Mouse (Mus musculus) forebrain, embryonic 11.5 days (tissue): ENCODE measurements at regions not wholly inside any gene's neighbourhood (a gene's known extent, or its start where the extent isn't known, plus 50 kb on each side); places are given as distances from the start of the nearest gene placed in this dataset.

Experiments used
- ATAC-seq: fragments of 200-750 bp; cut with Nextera tagmentation; replicated peaks from 2 replicates; pipeline ENCODE4 v1.8.0; 2017; ENCODE audit warnings: moderate TSS enrichment; ENCODE audit not compliant: low FRiP score
- DNase-seq: peaks from one replicate; pipeline ENCODE4 v3.0.0-alpha.2; 2017; ENCODE audit warnings: low spot score
- H3K27ac ChIP-seq: fragments of 300-500 bp; sonication (generic); 2 replicates; pipeline ENCODE4 v1.5.1; 2014; ENCODE audit warnings: low read depth, low read length
- H3K27me3 ChIP-seq: fragments of 300-500 bp; sonication (generic); 2 replicates; pipeline ENCODE4 v1.6.1; 2014; ENCODE audit warnings: mild to moderate bottlenecking, low read length, mixed read lengths; ENCODE audit not compliant: control insufficient read depth, insufficient read depth
- H3K36me3 ChIP-seq: fragments of 300-500 bp; sonication (generic); 2 replicates; pipeline ENCODE4 v1.6.1; 2014; ENCODE audit warnings: mild to moderate bottlenecking, low read length, moderate library complexity, mixed read lengths; ENCODE audit not compliant: control insufficient read depth, insufficient read depth
- H3K4me1 ChIP-seq: fragments of 300-500 bp; sonication (generic); replicated peaks from 2 replicates; pipeline ENCODE4 v1.6.1; 2014; ENCODE audit warnings: low read length, mixed read lengths; ENCODE audit not compliant: control insufficient read depth, insufficient read depth
- H3K4me2 ChIP-seq: fragments of 300-500 bp; sonication (generic); 2 replicates; pipeline ENCODE4 v1.6.1; 2014; ENCODE audit warnings: low read depth, mild to moderate bottlenecking, low read length, moderate library complexity, mixed read lengths; ENCODE audit not compliant: severe bottlenecking
- H3K4me3 ChIP-seq: fragments of 300-500 bp; sonication (generic); 2 replicates; pipeline ENCODE4 v1.5.1; 2014; ENCODE audit warnings: low read depth, low read length
- H3K9ac ChIP-seq: fragments of 300-500 bp; sonication (generic); 2 replicates; pipeline ENCODE4 v1.6.1; 2014; ENCODE audit warnings: low read length
- H3K9me3 ChIP-seq: fragments of 300-500 bp; sonication (generic); 2 replicates; pipeline ENCODE4 v1.6.1; 2016; ENCODE audit warnings: low read length, mixed read lengths; ENCODE audit not compliant: control insufficient read depth
- WGBS: fragments of 180-500 bp; shearing (Covaris S2); extraction: QIAGEN DNeasy Blood & Tissue Kit; methylation state at CpG from one replicate; pipeline ENCODE4 v1.1.7; 2014; 5-methylcytosine and 5-hydroxymethylcytosine counted together

DNA sequence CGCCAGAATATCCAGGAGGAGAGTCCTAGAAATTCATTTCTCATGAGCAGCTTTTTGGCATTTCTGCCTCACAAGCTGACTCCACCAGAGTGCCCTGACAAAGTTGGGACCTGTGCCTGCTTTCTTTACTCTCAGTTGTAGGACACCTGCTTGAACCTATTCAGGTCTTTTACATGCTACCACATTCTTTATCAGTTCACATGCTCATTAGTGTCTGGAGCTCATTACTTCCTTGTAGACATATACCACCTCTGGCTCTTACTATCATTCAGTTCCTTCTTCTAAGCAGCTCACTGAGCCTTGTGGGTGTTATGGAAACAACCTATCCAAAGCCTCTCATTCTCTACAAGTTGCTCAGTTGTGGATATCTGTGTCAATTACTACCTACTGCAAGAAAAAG is 363.4 kb upstream of the Gm5150 start:
- no peak for ATAC-seq
- Histone ChIP-seq H3K4me3 (no peak overlapping the region), H3K4me2 (no peak overlapping the region), H3K9ac (no peak overlapping the region), H3K9me3 (no peaks in the 10 kb centered on the region), H3K27me3 (no peaks in the 10 kb centered on the region), H3K4me1 (no peaks in the 10 kb centered on the region), H3K36me3 (no peaks in the 10 kb centered on the region), H3K27ac (no peak overlapping the region)
- DNase-seq = no peak
- WGBS = no CpG with 5 or more reads among the region's 1 CpGs

GRCm38 (mm10) chr3:16363134-16363533 is 356.9 kb upstream of the Gm5150 start:
- H3K9ac ChIP-seq = no peak overlapping the region
- no peak overlapping the region for H3K4me2 ChIP-seq
- H3K27me3 ChIP-seq = no peaks in the 10 kb centered on the region
- DNase-seq (no peak), ATAC-seq (no peak)
- H3K4me1 ChIP-seq = no peaks in the 10 kb centered on the region
- no peaks in the 10 kb centered on the region for H3K9me3 ChIP-seq
- H3K4me3 ChIP-seq = no peak overlapping the region
- WGBS = 83% methylated on average over 3 of the region's 3 CpGs
- no peaks in the 10 kb centered on the region for H3K36me3 ChIP-seq
- no peak overlapping the region for H3K27ac ChIP-seq

GRCm38 (mm10) chr3:16358999-16359398 is 352.8 kb upstream of the Gm5150 start:
- H3K4me1 ChIP-seq = no peaks in the 10 kb centered on the region
- no peak overlapping the region for H3K27ac ChIP-seq
- no peak for ATAC-seq
- H3K27me3 ChIP-seq = no peaks in the 10 kb centered on the region
- no peak overlapping the region for H3K4me2 ChIP-seq
- H3K4me3 ChIP-seq = no peak overlapping the region
- no peaks in the 10 kb centered on the region for H3K36me3 ChIP-seq
- H3K9me3 ChIP-seq = no peaks in the 10 kb centered on the region
- no peak for DNase-seq
- no peak overlapping the region for H3K9ac ChIP-seq

GRCm38 (mm10) chr3:16330750-16331149 is 324.5 kb upstream of the Gm5150 start:
- no peak overlapping the region for H3K4me2 ChIP-seq
- H3K36me3 ChIP-seq = no peaks in the 10 kb centered on the region
- no peaks in the 10 kb centered on the region for H3K9me3 ChIP-seq
- H3K4me3 ChIP-seq = no peak overlapping the region
- ATAC-seq (no peak), DNase-seq (no peak)
- H3K9ac ChIP-seq = no peak overlapping the region
- no peak overlapping the region for H3K27ac ChIP-seq
- H3K27me3 ChIP-seq = no peaks in the 10 kb centered on the region
- H3K4me1 ChIP-seq = no peaks in the 10 kb centered on the region

DNA sequence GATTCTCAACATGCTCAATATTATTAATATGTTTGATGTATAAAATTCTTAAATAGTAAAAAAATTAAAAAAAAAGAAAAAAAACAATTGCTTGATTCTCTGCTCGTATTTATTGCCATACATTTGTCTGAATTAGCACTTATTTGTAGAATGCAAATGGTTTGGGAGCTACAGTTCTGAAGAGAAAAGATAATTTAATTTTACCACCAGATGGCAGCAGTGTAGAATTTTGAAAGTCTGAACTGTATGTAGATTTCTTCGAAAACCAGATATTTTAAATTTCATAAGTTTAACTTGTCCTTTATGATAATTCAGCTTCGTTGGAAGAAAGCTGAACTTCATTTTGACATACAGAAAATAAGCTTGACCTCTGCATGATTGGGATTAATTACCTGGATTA is 304.6 kb upstream of the Gm5150 start:
- DNase-seq (no peak), ATAC-seq (0 out of 2 replicates have a peak, but pooled peaks have one; percentile 55)
- Histone ChIP-seq H3K9ac (no peak overlapping the region), H3K4me1 (no peaks in the 10 kb centered on the region), H3K4me2 (no peak overlapping the region), H3K27ac (no peak overlapping the region), H3K9me3 (no peaks in the 10 kb centered on the region), H3K36me3 (no peaks in the 10 kb centered on the region), H3K27me3 (no peaks in the 10 kb centered on the region), H3K4me3 (no peak overlapping the region)
- 45% methylated on average over 3 of the region's 3 CpGs for WGBS

GRCm38 (mm10) chr3:16277407-16277806 is 271.2 kb upstream of the Gm5150 start:
- Histone ChIP-seq H3K4me3 (no peak overlapping the region), H3K4me1 (no peaks in the 10 kb centered on the region), H3K9me3 (no peaks in the 10 kb centered on the region), H3K9ac (no peak overlapping the region), H3K36me3 (no peaks in the 10 kb centered on the region), H3K27me3 (no peaks in the 10 kb centered on the region), H3K4me2 (no peak overlapping the region), H3K27ac (no peak overlapping the region)
- no peak for DNase-seq
- no peak for ATAC-seq
- 86% methylated on average over 1 of the region's 1 CpGs for WGBS
